Mouse (Mus musculus): ENCODE measurements around the gene Gal.

The Gal gene

GRCm38 (mm10) chr19:3422981-3423380 lies 8.6 kb upstream of the Gal start:
- in situ Hi-C loops (cut with MboI; ENCODE audit: unreplicated experiment in 2 of 2), result no loop called here

- in situ Hi-C loops (cut with MboI; ENCODE audit: unreplicated experiment in 2 of 2), result no loop called here
These were observed 8.1 kb upstream of the Gal start for GRCm38 (mm10) chr19:3422488-3422887.

DNA sequence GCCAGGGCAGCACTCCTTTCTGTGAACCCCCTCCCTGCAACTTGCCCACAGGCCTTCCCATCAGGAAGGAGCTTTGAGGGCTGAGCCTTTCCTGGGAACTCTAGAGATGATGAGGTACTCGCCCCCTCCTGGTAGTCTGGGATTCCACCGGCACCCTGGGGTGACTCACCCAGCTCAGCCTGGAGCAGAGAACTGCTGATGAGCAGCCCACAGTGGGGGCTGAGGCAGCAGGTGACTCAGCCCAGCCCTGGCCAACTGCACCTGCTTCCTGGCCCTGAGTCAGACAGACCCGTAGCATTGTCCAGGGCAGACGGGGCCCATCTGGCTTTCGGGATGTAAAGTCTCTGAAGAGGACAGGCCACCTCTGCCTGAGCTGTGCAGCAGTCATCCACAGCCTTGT lies 4.9 kb upstream of the Gal start:
- in situ Hi-C loops (cut with MboI; ENCODE audit: unreplicated experiment in 2 of 2), result no loop called here

- in situ Hi-C loops (cut with MboI; ENCODE audit: unreplicated experiment in 2 of 2), result no loop called here
These were observed 8.6 kb downstream of the Gal start for GRCm38 (mm10) chr19:3405531-3406281.

DNA sequence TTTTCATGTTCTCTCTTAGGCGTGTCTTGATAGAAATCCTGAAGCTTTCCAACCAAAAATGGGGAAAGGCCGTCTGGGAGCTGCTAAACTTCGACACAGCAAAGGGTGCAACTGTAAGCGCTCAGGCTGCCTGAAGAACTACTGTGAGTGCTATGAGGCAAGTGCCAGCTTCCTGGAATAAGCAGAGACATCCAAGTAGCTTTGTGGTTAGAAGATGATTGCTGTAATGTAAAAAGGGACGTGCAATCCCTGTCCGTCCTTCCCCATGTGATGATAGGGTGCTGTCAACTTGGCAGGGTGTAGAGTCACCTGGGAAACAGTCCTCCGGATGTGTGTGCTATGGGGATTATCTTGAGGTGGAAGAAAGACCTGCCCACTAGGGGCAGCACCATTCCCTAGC lies 10.3 kb downstream of the Gal start:
- in situ Hi-C loops (cut with MboI; ENCODE audit: unreplicated experiment in 2 of 2), result no loop called here

DNA sequence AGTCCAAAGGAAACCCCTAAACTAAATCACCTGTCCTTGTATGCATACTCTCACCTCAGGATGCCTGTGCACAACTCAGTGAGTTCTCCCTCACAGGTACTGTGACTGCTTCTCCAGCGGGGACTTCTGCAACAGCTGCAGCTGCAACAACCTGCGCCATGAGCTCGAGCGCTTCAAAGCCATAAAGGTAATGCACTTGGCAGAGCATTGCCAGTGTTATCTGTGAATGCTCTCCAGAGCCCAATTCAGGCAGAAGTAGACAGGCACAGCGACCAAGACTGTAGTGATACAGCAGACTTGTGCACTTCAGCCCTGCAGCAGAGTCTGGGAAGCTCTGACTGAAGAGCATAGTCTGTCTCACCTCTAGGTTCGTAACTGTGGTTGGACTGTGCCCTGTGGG lies 12.0 kb downstream of the Gal start:
- in situ Hi-C loops (cut with MboI; ENCODE audit: unreplicated experiment in 2 of 2), result no loop called here

DNA sequence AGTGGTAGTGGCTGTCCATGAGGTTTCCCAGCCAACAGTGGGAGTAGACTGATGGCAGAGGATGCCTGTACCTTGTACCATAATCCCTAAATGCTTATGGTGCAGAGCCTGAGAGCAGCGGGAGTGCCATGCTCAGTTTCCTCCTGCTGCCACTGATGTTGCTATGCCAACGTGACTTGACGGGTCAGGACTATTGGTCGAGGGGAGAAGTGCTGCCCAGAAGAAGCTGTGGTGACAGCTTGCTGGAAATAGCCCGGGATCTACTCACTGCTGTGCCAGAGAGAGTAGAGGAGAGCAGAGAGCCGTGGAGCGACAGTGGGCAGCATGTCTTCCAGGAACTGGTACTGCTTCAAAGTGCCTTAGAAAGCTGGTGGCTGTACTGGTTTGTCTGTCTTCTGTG lies 12.4 kb downstream of the Gal start:
- in situ Hi-C loops (cut with MboI; ENCODE audit: unreplicated experiment in 2 of 2), result no loop called here

DNA sequence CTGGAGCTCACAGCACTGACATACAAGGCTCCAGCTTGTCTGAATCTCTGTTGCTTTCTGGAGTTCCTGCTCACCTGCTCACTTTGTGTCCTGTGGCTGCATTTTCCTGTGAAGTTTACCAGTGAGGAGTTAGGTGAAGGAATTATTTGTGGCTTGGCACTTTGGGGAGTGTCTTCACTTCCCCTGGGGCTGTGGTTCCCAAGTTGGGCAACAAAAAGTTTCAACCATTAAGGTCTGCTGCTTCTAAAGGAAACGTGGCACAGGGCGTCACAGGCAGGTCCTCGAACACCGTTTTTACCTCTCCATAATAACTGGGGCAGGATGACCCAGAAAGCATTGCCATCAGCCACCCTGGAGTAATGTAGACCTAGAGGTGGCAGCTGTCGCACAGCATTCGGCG lies 12.8 kb downstream of the Gal start:
- in situ Hi-C loops (cut with MboI; ENCODE audit: unreplicated experiment in 2 of 2), result no loop called here

- in situ Hi-C loops (cut with MboI; ENCODE audit: unreplicated experiment in 2 of 2), result no loop called here
These were observed 14.3 kb downstream of the Gal start for GRCm38 (mm10) chr19:3400057-3400456.

DNA sequence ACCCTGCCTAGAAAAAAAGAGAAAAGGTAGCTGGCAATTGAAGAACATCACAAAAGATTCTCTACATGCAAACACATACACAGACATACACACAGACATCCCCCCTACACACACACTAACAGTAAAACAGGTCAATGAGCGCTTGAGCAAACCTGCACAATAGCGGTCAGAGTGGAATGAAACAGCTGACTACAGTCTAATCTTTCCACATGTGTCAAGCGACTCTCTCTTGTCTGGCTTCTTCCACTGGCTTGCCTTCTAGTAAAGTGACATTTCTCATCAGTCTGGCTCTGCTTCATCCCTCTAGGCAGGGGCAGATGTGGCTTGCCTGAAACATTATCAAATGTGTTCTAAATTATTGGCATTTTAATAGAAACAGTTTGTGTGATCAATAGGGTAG lies 20.1 kb downstream of the Gal start:
- in situ Hi-C loops (cut with MboI; ENCODE audit: unreplicated experiment in 2 of 2), result loop anchor here in 1 of 2 experiments (5.0 to 10.0 kb wide), 2 partner anchors 178 to 321 kb away; no protein-coding TSS in a partner anchor

DNA sequence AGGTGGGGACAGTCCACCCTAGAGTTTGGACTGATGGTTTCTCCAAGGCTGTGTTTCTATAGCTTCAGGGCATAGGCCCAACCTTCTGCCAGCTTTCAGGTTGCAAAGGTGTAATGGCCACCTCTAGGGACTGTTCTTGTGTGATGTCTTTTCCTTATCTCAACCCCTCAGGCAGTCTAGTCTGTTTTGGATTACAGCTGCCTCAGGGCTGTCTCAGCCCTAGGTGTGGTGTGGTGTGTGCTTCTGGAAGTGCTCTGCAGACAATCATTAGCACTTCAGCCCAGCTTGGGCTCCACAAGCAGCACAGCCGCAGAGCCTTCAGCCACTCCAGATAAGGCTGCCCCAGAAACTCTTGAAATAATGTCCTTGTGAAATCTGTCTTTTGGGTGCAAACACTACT lies 22.0 kb downstream of the Gal start:
- in situ Hi-C loops (cut with MboI; ENCODE audit: unreplicated experiment in 2 of 2), result loop anchor here in 1 of 2 experiments (5.0 to 10.0 kb wide), 2 partner anchors 180 to 322 kb away; no protein-coding TSS in a partner anchor

GRCm38 (mm10) chr19:3389089-3389488 lies 25.3 kb downstream of the Gal start:
- in situ Hi-C loops (cut with MboI; ENCODE audit: unreplicated experiment in 2 of 2), result loop anchor here in 1 of 2 experiments (5.0 kb wide), 1 partner anchor 67 kb away; the partner anchor contains the start of gene Cpt1a

- in situ Hi-C loops (cut with MboI; ENCODE audit: unreplicated experiment in 2 of 2), result loop anchor here in 1 of 2 experiments (5.0 kb wide), 1 partner anchor 66 kb away; the partner anchor contains the start of gene Cpt1a
These were observed 25.7 kb downstream of the Gal start, which contains the start of gene Tesmin for GRCm38 (mm10) chr19:3388629-3389057. Gene Tesmin (plus strand): TSS chr19:3388857.

DNA sequence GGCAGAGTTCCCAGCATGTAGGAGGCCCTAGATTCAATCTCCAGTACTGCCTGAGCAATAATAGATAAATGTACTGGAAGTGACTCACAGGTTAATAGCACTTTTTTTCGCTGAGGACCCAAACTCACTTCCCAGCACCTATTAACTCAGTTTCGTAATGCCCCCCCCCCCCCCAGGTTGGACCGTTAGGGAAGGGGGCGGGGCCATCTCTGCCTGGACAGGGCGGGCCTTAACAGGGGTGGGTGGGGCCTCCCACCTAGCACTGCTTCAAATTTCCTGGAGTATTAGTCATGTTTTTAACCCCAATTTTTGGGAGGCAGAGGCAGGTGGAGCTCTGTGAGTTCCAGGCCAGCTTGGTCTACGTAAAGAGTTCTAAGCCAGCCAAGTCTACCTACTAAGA lies 26.3 kb downstream of the Gal start:
- in situ Hi-C loops (cut with MboI; ENCODE audit: unreplicated experiment in 2 of 2), result loop anchor here in 1 of 2 experiments (5.0 kb wide), 1 partner anchor 66 kb away; the partner anchor contains the start of gene Cpt1a

DNA sequence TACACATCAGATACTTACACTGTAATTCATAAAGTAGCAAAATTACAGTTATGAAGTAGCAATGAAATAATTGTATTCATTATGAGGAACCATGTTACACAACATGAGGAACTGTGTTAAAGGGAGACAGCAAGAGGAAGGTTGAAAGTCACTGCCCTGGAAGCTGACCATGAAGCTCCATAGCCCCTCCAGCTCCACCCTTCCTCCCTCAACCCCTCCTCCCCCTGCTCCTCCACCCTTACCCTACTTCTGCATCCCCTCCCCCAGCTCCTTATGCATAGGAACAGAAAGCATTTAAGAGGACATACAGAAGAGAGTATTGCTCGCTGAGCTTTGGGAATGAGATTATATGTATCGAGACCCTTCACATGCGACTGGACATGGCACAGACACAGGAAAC lies 35.7 kb downstream of the Gal start:
- in situ Hi-C loops (cut with MboI; ENCODE audit: unreplicated experiment in 2 of 2), result no loop called here

DNA sequence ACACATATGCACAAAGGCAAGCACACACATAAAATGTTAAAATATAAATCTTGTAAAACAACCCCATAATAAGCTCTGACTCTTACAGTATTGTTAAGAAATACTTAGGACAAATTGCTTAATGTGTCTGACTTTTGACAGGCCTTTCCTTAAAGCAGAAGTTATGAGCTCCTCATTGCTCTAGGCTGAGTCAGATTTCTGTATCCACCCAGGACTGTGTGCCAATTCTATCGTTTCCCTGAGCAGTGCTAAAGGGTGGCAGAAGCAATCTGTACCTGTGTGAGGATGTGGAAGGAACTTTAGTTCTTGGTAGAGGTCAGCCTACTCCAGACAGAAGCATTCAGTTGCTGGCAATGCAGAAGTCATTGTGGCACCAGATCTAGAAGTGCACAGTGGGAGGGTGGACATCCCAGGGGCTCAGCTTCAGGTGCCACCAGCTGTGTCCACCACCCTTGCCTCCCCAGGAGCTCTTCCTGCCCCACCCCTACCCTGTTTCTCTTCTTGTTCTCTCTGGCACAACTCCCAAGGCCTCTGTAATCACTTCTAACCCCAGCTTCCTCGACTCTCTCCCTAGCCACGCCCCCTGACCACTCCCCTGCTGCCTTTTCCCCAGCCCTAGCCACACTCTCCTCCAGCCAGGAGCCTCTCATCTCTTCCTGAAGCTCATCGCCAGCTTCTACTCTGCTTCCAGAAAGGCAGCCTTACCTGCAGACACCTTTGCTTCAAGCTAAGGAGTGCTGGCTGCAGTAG lies 37.2 kb downstream of the Gal start:
- in situ Hi-C loops (cut with MboI; ENCODE audit: unreplicated experiment in 2 of 2), result no loop called here

- in situ Hi-C loops (cut with MboI; ENCODE audit: unreplicated experiment in 2 of 2), result no loop called here
These were observed 38.3 kb downstream of the Gal start for GRCm38 (mm10) chr19:3375945-3376495.

DNA sequence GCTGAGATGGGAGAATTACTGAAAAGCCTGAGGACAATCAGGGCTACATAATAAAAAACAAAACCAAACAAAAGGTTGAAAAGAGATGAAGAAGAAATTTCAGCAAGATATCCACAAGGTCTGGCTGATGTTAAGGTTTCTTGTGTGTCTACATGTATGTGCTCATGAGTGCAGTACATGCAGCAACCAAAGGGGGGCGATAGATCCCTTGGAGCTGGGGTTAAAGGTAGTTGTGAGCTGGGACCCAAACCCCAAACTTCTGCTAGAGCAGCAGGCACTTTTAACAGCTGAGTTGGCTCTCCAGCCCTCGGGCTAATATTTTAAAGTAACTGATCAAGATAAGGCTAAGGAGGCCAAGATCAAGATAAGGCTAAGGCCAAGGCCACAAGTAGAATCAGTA lies 40.3 kb downstream of the Gal start:
- in situ Hi-C loops (cut with MboI; ENCODE audit: unreplicated experiment in 2 of 2), result no loop called here

DNA sequence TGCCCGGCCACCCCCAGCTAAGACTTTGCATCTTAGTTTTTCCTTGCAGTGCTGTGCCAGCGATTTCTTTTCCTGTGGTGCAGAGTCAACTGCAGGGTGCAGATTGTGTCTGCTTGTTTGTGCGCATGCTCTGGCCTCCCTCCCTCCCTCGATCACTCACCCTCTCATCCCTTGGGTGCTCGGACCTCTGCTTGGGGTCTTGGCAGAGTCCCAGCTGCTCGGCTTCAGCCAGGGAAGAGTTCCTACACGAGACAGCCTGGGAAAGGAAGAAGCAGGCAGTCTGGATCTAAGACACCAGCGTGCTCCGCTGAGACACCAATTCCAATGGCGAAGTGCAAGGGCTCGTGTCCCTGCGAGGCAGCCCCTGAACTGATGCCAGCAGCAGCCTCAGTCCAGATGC lies 41.0 kb downstream of the Gal start:
- in situ Hi-C loops (cut with MboI; ENCODE audit: unreplicated experiment in 2 of 2), result no loop called here

GRCm38 (mm10) chr19:3368276-3368675 lies 46.1 kb downstream of the Gal start:
- in situ Hi-C loops (cut with MboI; ENCODE audit: unreplicated experiment in 2 of 2), result no loop called here

DNA sequence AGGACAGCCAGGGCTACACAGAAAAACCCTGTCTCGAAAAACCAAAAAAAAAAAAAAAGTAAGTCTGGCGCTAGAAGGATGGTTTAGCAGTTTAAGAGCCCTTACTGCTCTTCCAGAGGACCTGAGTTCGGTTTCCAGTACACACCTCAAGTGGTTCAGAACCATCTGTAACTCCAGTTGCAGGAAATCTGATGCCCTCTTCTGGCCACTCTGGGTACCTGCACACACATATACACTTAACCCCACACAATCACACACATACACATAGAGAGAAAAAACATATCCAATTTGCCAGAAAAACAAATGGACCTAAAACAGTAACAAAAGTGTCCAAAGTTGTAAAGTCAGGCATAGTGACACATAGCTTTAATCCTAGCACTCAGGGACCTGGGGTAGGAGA lies 49.3 kb downstream of the Gal start:
- in situ Hi-C loops (cut with MboI; ENCODE audit: unreplicated experiment in 2 of 2), result no loop called here

All from v-Abl transformed pro-B cells (cell line).